10 mouse cellular contexts compared by ENCODE assay signal in genomic region chr4:136149045-136149379, GRCm38 (mm10). TPM values are rescaled to one million over a fixed set of nuclear protein-coding genes. Genes with fewer than 3 reads are reported as not detected.
DNase-seq lines count a peak whose midpoint lies in the region; ATAC-seq and TF ChIP-seq lines count a peak whose summit lies in the region.
"Had no signal": no experiment of that assay in that cellular context is flagged by ENCODE, and none has a peak within 500 bp of the region (broad histone marks: within the 10 kb centered on the region; RNA-seq: fewer than 3 reads in every experiment).

No protein-coding gene starts in this region.

- H3K4me3 ChIP-seq in heart, embryonic 10.5 days: no peak overlapping the region
- H3K4me3 ChIP-seq in left cerebral cortex, adult 2 months: no peak overlapping the region
- no peak overlapping the region for H3K4me3 ChIP-seq in brown adipose tissue, adult 24 weeks (ENCODE audit: insufficient read depth, low read depth, low read length)
- H3K4me3 ChIP-seq in limb, embryonic 12.5 days (replicated peaks): no peak overlapping the region

- H3K9me3 ChIP-seq in heart, embryonic 10.5 days: no peaks in the 10 kb centered on the region
- H3K9me3 ChIP-seq in limb, embryonic 12.5 days: no peaks in the 10 kb centered on the region
- H3K9me3 ChIP-seq: forebrain, embryonic 13.5 days had no signal

- TF ChIP-seq CTCF in left cerebral cortex, adult 2 months (IDR thresholded peaks at IDR 0.05): no peak

- H3K4me1 ChIP-seq in heart, embryonic 10.5 days: peaks cover 54% of the 10 kb centered on the region
- no peaks in the 10 kb centered on the region; the same call in 1 of the 2 replicates for H3K4me1 ChIP-seq in brown adipose tissue, adult 24 weeks (ENCODE audit: control insufficient read depth, insufficient read depth, insufficient read length, low read length)
- peaks cover 58% of the 10 kb centered on the region for H3K4me1 ChIP-seq in limb, embryonic 12.5 days (replicated peaks)

- no peak for ATAC-seq in limb, embryonic 12.5 days (ENCODE audit: insufficient number of reproducible peaks, insufficient read depth, low FRiP score, low TSS enrichment, low read depth)

- H3K9ac ChIP-seq in limb, embryonic 12.5 days (replicated peaks): 0 out of 2 replicates have a peak overlapping the region, but pooled peaks have one; percentile 55

- DNase-seq in heart, embryonic 10.5 days (ENCODE audit: low spot score): no peak
- DNase-seq in heart, adult 18-20 months: no peak
- DNase-seq in left cerebral cortex, adult 2 months (ENCODE audit: extremely low spot score in 1 of 2, low spot score in 2 of 2): no peak
- no peak for DNase-seq in left cerebral cortex, postnatal 25 days (ENCODE audit: low spot score in 2 of 2)
- no peak for DNase-seq in urinary bladder, postnatal 36 days (ENCODE audit: low spot score in 2 of 2)
- DNase-seq in spleen, postnatal 4 days (ENCODE audit: low spot score in 2 of 2): no peak
- DNase-seq: cerebellum, adult 11 months had no signal

- peak overlapping the region; percentile 93 for H3K27ac ChIP-seq in heart, embryonic 10.5 days
- peak overlapping the region; percentile 80 for H3K27ac ChIP-seq in left cerebral cortex, adult 2 months
- H3K27ac ChIP-seq in brown adipose tissue, adult 24 weeks (replicated peaks; ENCODE audit: low read depth, low read length): peak overlapping the region; percentile 95
- H3K27ac ChIP-seq in limb, embryonic 12.5 days: peak overlapping the region; percentile 99

- H3K4me2 ChIP-seq in limb, embryonic 12.5 days: no peak overlapping the region

- H3K36me3 ChIP-seq in heart, embryonic 10.5 days: peaks cover 7% of the 10 kb centered on the region; the same call in 1 of the 2 replicates
- peaks cover 10% of the 10 kb centered on the region; the same call in 1 of the 2 replicates for H3K36me3 ChIP-seq in limb, embryonic 12.5 days

- intact Hi-C loops in left cerebral cortex, adult 2 months (cut with DNase I): loop anchor here (2.0 kb wide), 1 partner anchor 78 kb away; no protein-coding TSS in a partner anchor
- intact Hi-C loops in left cerebral cortex, postnatal 25 days (cut with DNase I): loop anchor here (2.0 kb wide), 1 partner anchor 78 kb away; no protein-coding TSS in a partner anchor

- H3K27me3 ChIP-seq in heart, embryonic 10.5 days (ENCODE audit: insufficient read depth, poor library complexity, severe bottlenecking): peaks cover 20% of the 10 kb centered on the region; the same call in 1 of the 2 replicates
- no peaks in the 10 kb centered on the region for H3K27me3 ChIP-seq in limb, embryonic 12.5 days

- 69% methylated on average over 2 of the region's 2 CpGs for WGBS in heart, embryonic 10.5 days
- WGBS in limb, embryonic 12.5 days: 78% methylated on average over 2 of the region's 2 CpGs

RNA-seq across cellular contexts. Expression of gene Id3, which starts 5.7 kb away (rescaled TPM):
- polyA plus RNA-seq in heart, embryonic 10.5 days (2016; fragmentation: Nextera tagmentation; extraction: Ambion mirVana): 324 and 492 TPM in 2 replicates
- 10 to 100 TPM; 58.3 to 64.3 TPM for total RNA-seq in heart, adult 18-20 months (2021)
- 10 to 100 TPM; 26.8 to 36.1 TPM for total RNA-seq in left cerebral cortex, adult 2 months (2021)
- 10 to 100 TPM; 37.5 to 39.2 TPM for total RNA-seq in left cerebral cortex, postnatal 25 days (2021)
- polyA plus RNA-seq in brown adipose tissue, adult 24 weeks (2012; ENCODE audit: insufficient read depth, insufficient read length, missing spikeins): 75.0 and 78.1 TPM in 2 replicates
- 652 and 658 TPM in 2 replicates for polyA plus RNA-seq in limb, embryonic 12.5 days (2016; fragmentation: Nextera tagmentation; extraction: Ambion mirVana)

RNA-seq across cellular contexts. Expression of gene E2f2, which starts 23.2 kb away (rescaled TPM):
- 6.3 and 6.6 TPM in 2 replicates for polyA plus RNA-seq in heart, embryonic 10.5 days (2016; fragmentation: Nextera tagmentation; extraction: Ambion mirVana)
- 1 to 10 TPM; 1.3 to 1.4 TPM for total RNA-seq in heart, adult 18-20 months (2021)
- total RNA-seq in left cerebral cortex, adult 2 months (2021): 1 to 10 TPM in 1 of 2 experiments, under 1 TPM in 1; 0.36 to 1.3 TPM
- 1 to 10 TPM in 1 of 2 experiments, under 1 TPM in 1; 0.66 to 1.2 TPM for total RNA-seq in left cerebral cortex, postnatal 25 days (2021)
- polyA plus RNA-seq in brown adipose tissue, adult 24 weeks (2012; ENCODE audit: insufficient read depth, insufficient read length, missing spikeins): 2.9 and 6.4 TPM in 2 replicates
- polyA plus RNA-seq in limb, embryonic 12.5 days (2016; fragmentation: Nextera tagmentation; extraction: Ambion mirVana): 10.6 and 10.8 TPM in 2 replicates

RNA-seq across cellular contexts. Expression of gene Asap3, which starts 57.2 kb away (rescaled TPM):
- 3.4 and 3.7 TPM in 2 replicates for polyA plus RNA-seq in heart, embryonic 10.5 days (2016; fragmentation: Nextera tagmentation; extraction: Ambion mirVana)
- 1 to 10 TPM; 7.6 to 9.1 TPM for total RNA-seq in heart, adult 18-20 months (2021)
- total RNA-seq in left cerebral cortex, adult 2 months (2021): 1 to 10 TPM; 2.2 to 2.4 TPM
- 1 to 10 TPM; 3.1 to 3.2 TPM for total RNA-seq in left cerebral cortex, postnatal 25 days (2021)
- 1.0 and 1.2 TPM in 2 replicates for polyA plus RNA-seq in brown adipose tissue, adult 24 weeks (2012; ENCODE audit: insufficient read depth, insufficient read length, missing spikeins)
- polyA plus RNA-seq in limb, embryonic 12.5 days (2016; fragmentation: Nextera tagmentation; extraction: Ambion mirVana): 9.9 and 11.3 TPM in 2 replicates
